Mouse (Mus musculus) right cerebral cortex, postnatal 25 days (tissue): ENCODE results near the gene Psmb6.

Source experiments
- DNase-seq: peaks from one replicate; pipeline ENCODE4 v3.0.0; 2022

The Psmb6 gene

DNA sequence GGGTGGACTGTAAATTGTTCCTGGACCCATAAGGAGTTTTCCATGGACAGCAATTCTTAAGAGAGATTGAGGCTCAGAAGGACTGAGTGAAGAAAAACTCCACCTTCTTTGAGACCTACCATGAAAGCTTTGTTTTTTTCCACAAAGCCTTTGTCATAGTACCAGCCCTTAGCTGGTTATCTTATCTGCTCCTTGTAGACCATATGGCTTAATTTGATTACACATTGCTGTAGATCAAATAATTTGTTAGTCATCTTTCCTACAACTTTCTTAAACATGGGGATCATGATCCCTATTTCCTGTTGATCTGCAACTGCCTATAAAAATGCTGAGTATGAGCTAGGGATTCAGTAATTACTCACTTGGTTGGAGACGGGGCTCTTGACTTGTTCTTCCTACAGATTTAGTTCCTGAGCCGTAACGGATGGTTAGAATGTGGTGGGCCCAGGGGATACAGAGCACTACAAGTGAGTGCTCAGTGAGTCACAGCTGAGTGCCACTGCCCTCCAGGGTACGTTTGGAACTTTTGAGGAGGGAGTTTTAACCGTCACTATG, 47.3 kb downstream of the Psmb6 start:
- DNase-seq, result no peak

DNA sequence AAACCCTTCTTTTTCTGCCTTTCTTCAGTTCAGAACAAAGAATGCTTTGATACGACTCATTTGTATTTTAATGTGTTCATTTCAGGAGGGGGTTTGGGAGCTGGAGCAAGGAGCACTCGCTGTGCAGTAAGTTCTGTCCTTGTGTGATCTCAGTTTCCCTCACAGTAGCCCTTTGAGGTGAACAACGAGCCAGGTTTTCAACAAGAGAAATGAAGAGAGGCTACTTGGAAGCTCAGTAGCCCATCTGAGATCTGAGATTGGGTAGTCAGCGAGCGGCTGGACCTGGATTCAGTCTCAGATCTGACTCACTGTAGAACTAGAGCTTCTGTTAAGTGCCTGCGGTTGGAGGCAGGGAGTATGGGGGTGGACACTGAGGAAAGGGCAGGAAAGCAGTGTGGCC, 48.7 kb downstream of the Psmb6 start:
- no peak for DNase-seq

GRCm38 (mm10) chr11:70577201-70577600, 52.0 kb downstream of the Psmb6 start:
- no peak for DNase-seq
